Mouse (Mus musculus) MEL (cell line): ENCODE data around the gene Sucla2. TPM values are rescaled to one million over a fixed set of nuclear protein-coding genes. Genes with fewer than 3 reads are reported as not detected.

Experiments
- DNase-seq: peaks from one replicate; pipeline ENCODE4 v3.0.0; 2011; ENCODE audit warnings: low read depth, low spot score
- H3K27ac ChIP-seq: 2 replicates; pipeline ENCODE4 v1.5.1; 2012; ENCODE audit warnings: low read depth, mild to moderate bottlenecking, control low read depth, low read length, moderate library complexity; ENCODE audit not compliant: control insufficient read depth
- H3K27me3 ChIP-seq, 2 experiments: fragments of 150-350 bp in 1 of 2; sonication (generic) in 1 of 2; 2 replicates each; pipeline ENCODE4 v1.6.1; 2012; ENCODE audit warnings: low read length in 2 of 2, mild to moderate bottlenecking in 2 of 2, improper control_type of control experiment in 1 of 2, moderate library complexity in 1 of 2; ENCODE audit not compliant: insufficient read depth in 2 of 2, control insufficient read depth in 1 of 2
- H3K36me3 ChIP-seq, 2 experiments: 2 replicates each; pipeline ENCODE4 v1.6.1; 2012 to 2014; ENCODE audit warnings: low read length in 2 of 2, improper control_type of control experiment in 1 of 2, inconsistent platforms in 1 of 2, mild to moderate bottlenecking in 1 of 2; ENCODE audit not compliant: insufficient read depth in 2 of 2, control insufficient read depth in 1 of 2
- H3K4me1 ChIP-seq, 2 experiments: fragments of 150-350 bp in 1 of 2; sonication (generic) in 1 of 2; 2 replicates each; pipeline ENCODE4 v1.6.1; 2012; ENCODE audit warnings: low read length in 2 of 2, improper control_type of control experiment in 1 of 2, mild to moderate bottlenecking in 1 of 2; ENCODE audit not compliant: insufficient read depth in 2 of 2, control insufficient read depth in 1 of 2
- H3K4me3 ChIP-seq, 2 experiments: fragments of 150-350 bp in 1 of 2; sonication (generic) in 1 of 2; 2 replicates each; pipeline ENCODE4 v1.5.1; 2012; ENCODE audit warnings: low read depth in 2 of 2, low read length in 2 of 2, mild to moderate bottlenecking in 2 of 2, moderate library complexity in 2 of 2, control low read depth in 1 of 2, improper control_type of control experiment in 1 of 2; ENCODE audit not compliant: control insufficient read depth in 1 of 2, insufficient read depth in 1 of 2
- H3K79me2 ChIP-seq: 2 replicates; pipeline ENCODE4 v1.6.1; 2012; ENCODE audit warnings: mild to moderate bottlenecking, low read length, moderate library complexity; ENCODE audit not compliant: control insufficient read depth, poor library complexity, insufficient read depth
- H3K9ac ChIP-seq: 2 replicates; pipeline ENCODE4 v1.6.1; 2012; ENCODE audit warnings: low read depth, mild to moderate bottlenecking, control low read depth, low read length, moderate library complexity; ENCODE audit not compliant: control insufficient read depth, poor library complexity, severe bottlenecking
- H3K9me3 ChIP-seq: fragments of 150-350 bp; sonication (generic); replicated peaks from 2 replicates; pipeline ENCODE4 v1.6.1; 2012; ENCODE audit warnings: mild to moderate bottlenecking, low read length, improper control_type of control experiment, moderate library complexity; ENCODE audit not compliant: insufficient read depth
- BHLHE40 ChIP-seq: IDR thresholded peaks from 2 replicates; pipeline ENCODE4 v1.6.1; 2012; ENCODE audit warnings: low read depth, mild to moderate bottlenecking, inconsistent platforms, low read length, improper control_type of control experiment, borderline replicate concordance
- CHD1 ChIP-seq: IDR thresholded peaks from 2 replicates; pipeline ENCODE4 v1.6.1; 2012; ENCODE audit warnings: low read depth, mild to moderate bottlenecking, inconsistent platforms, low read length, improper control_type of control experiment
- CHD2 ChIP-seq: IDR thresholded peaks from 2 replicates; pipeline ENCODE4 v1.6.1; 2011; ENCODE audit warnings: low read length, improper control_type of control experiment
- CTCF ChIP-seq, 3 experiments: IDR thresholded peaks in 2 of 3; conservative IDR thresholded peaks in 1 of 3; 2 replicates each; pipeline ENCODE4 v1.5.1; 2011 to 2012; ENCODE audit warnings: low read length in 3 of 3, low read depth in 2 of 3, mild to moderate bottlenecking in 2 of 3, improper control_type of control experiment in 1 of 3, inconsistent platforms in 1 of 3, mixed read lengths in 1 of 3, moderate library complexity in 1 of 3; ENCODE audit not compliant: control insufficient read depth in 1 of 3, insufficient read depth in 1 of 3, poor library complexity in 1 of 3, severe bottlenecking in 1 of 3
- ELF1 ChIP-seq: IDR thresholded peaks from 2 replicates; pipeline ENCODE4 v1.6.1; 2014; ENCODE audit warnings: low read depth, mild to moderate bottlenecking, inconsistent platforms, low read length, improper control_type of control experiment, moderate library complexity
- EP300 ChIP-seq, 2 experiments: IDR thresholded peaks; 2 replicates each; pipeline ENCODE4 v1.6.1; 2011; ENCODE audit warnings: improper control_type of control experiment in 2 of 2, low read length in 2 of 2, low read depth in 1 of 2, mild to moderate bottlenecking in 1 of 2
- ETS1 ChIP-seq: IDR thresholded peaks from 2 replicates; pipeline ENCODE4 v1.6.1; 2012; ENCODE audit warnings: low read depth, mild to moderate bottlenecking, inconsistent platforms, low read length, improper control_type of control experiment, moderate library complexity
- GABPA ChIP-seq: IDR thresholded peaks from 2 replicates; pipeline ENCODE4 v1.6.1; 2012; ENCODE audit warnings: low read depth, mild to moderate bottlenecking, inconsistent platforms, low read length, improper control_type of control experiment, moderate library complexity
- GATA1 ChIP-seq: IDR thresholded peaks from 2 replicates; pipeline ENCODE4 v1.6.1; 2011; ENCODE audit warnings: low read depth, low read length, improper control_type of control experiment
- HCFC1 ChIP-seq: IDR thresholded peaks from 2 replicates; pipeline ENCODE4 v1.6.1; 2012; ENCODE audit warnings: low read depth, mild to moderate bottlenecking, inconsistent platforms, low read length, improper control_type of control experiment, moderate library complexity
- JUND ChIP-seq: IDR thresholded peaks from 2 replicates; pipeline ENCODE4 v1.6.1; 2011; ENCODE audit warnings: low read depth, mild to moderate bottlenecking, improper control_type of control experiment, low read length
- KAT2A ChIP-seq: conservative IDR thresholded peaks from 2 replicates; pipeline ENCODE4 v1.6.1; 2012; ENCODE audit warnings: low read depth, low read length, improper control_type of control experiment, inconsistent platforms
- MAFK ChIP-seq: IDR thresholded peaks from 2 replicates; pipeline ENCODE4 v1.6.1; 2011; ENCODE audit warnings: low read depth, mild to moderate bottlenecking, low read length, improper control_type of control experiment, borderline replicate concordance
- MAX ChIP-seq: IDR thresholded peaks from 2 replicates; pipeline ENCODE4 v1.6.1; 2011; ENCODE audit warnings: low read length, improper control_type of control experiment
- MEF2A ChIP-seq: IDR thresholded peaks from 2 replicates; pipeline ENCODE4 v1.6.1; 2014; ENCODE audit warnings: low read depth, mild to moderate bottlenecking, inconsistent platforms, low read length, improper control_type of control experiment; ENCODE audit not compliant: poor library complexity, insufficient replicate concordance, severe bottlenecking; ENCODE audit errors: extremely low read depth
- MXI1 ChIP-seq: IDR thresholded peaks from 2 replicates; pipeline ENCODE4 v1.6.1; 2011; ENCODE audit warnings: mild to moderate bottlenecking, low read depth, low read length, improper control_type of control experiment
- MYB ChIP-seq: IDR thresholded peaks from 2 replicates; pipeline ENCODE4 v1.6.1; 2011; ENCODE audit warnings: mild to moderate bottlenecking, low read depth, low read length, improper control_type of control experiment
- MYC ChIP-seq: IDR thresholded peaks from 2 replicates; pipeline ENCODE4 v1.6.1; 2011; ENCODE audit warnings: low read depth, mild to moderate bottlenecking, low read length, improper control_type of control experiment, moderate library complexity
- NELFE ChIP-seq: IDR thresholded peaks from 2 replicates; pipeline ENCODE4 v1.6.1; 2011; ENCODE audit warnings: low read depth, low read length, improper control_type of control experiment
- NRF1 ChIP-seq: IDR thresholded peaks from 2 replicates; pipeline ENCODE4 v1.6.1; 2014; ENCODE audit warnings: low read depth, mild to moderate bottlenecking, inconsistent platforms, low read length, improper control_type of control experiment, moderate library complexity; ENCODE audit not compliant: poor library complexity, insufficient read depth, severe bottlenecking
- POLR2A ChIP-seq, 2 experiments: IDR thresholded peaks; 2 replicates each; pipeline ENCODE4 v1.6.1; 2011 to 2012; ENCODE audit warnings: low read length in 2 of 2, mild to moderate bottlenecking in 2 of 2, control low read depth in 1 of 2, improper control_type of control experiment in 1 of 2, low read depth in 1 of 2, moderate library complexity in 1 of 2; ENCODE audit not compliant: control insufficient read depth in 1 of 2, insufficient read depth in 1 of 2, poor library complexity in 1 of 2
- POLR2AphosphoS5 ChIP-seq: IDR thresholded peaks from 2 replicates; pipeline ENCODE4 v1.6.1; 2012; ENCODE audit warnings: low read depth, borderline replicate concordance, mild to moderate bottlenecking, inconsistent platforms, low read length, moderate library complexity, mixed read lengths
- RAD21 ChIP-seq: IDR thresholded peaks from 2 replicates; pipeline ENCODE4 v1.6.1; 2011; ENCODE audit warnings: mild to moderate bottlenecking, low read depth, low read length, improper control_type of control experiment
- RCOR1 ChIP-seq: IDR thresholded peaks from 2 replicates; pipeline ENCODE4 v1.6.1; 2012; ENCODE audit warnings: low read depth, mild to moderate bottlenecking, inconsistent platforms, low read length, improper control_type of control experiment
- SIN3A ChIP-seq: IDR thresholded peaks from 2 replicates; pipeline ENCODE4 v1.6.1; 2012; ENCODE audit warnings: low read length, improper control_type of control experiment, inconsistent platforms
- SMC3 ChIP-seq: IDR thresholded peaks from 2 replicates; pipeline ENCODE4 v1.6.1; 2011; ENCODE audit warnings: low read depth, low read length, improper control_type of control experiment
- TAL1 ChIP-seq: IDR thresholded peaks from 2 replicates; pipeline ENCODE4 v1.6.1; 2012; ENCODE audit warnings: mild to moderate bottlenecking, inconsistent platforms, low read length, moderate library complexity, mixed read lengths
- TBP ChIP-seq: IDR thresholded peaks from 2 replicates; pipeline ENCODE4 v1.8.0; 2011; ENCODE audit warnings: low read depth, low read length, improper control_type of control experiment
- TCF12 ChIP-seq: IDR thresholded peaks from 2 replicates; pipeline ENCODE4 v1.6.1; 2014; ENCODE audit warnings: low read depth, mild to moderate bottlenecking, inconsistent platforms, low read length, improper control_type of control experiment, moderate library complexity
- UBTF ChIP-seq: IDR thresholded peaks from 2 replicates; pipeline ENCODE4 v1.6.1; 2012; ENCODE audit warnings: low read depth, mild to moderate bottlenecking, inconsistent platforms, low read length, improper control_type of control experiment, moderate library complexity, borderline replicate concordance; ENCODE audit not compliant: insufficient read depth
- USF1 ChIP-seq: IDR thresholded peaks from 2 replicates; pipeline ENCODE4 v1.6.1; 2014; ENCODE audit warnings: low read depth, mild to moderate bottlenecking, inconsistent platforms, low read length, improper control_type of control experiment, moderate library complexity
- USF2 ChIP-seq, 2 experiments: IDR thresholded peaks; 2 replicates each; pipeline ENCODE4 v1.6.1; 2011 to 2012; ENCODE audit warnings: improper control_type of control experiment in 2 of 2, low read length in 2 of 2, borderline replicate concordance in 1 of 2, inconsistent platforms in 1 of 2, low read depth in 1 of 2, mild to moderate bottlenecking in 1 of 2; ENCODE audit not compliant: insufficient read depth in 1 of 2
- ZC3H11A ChIP-seq: IDR thresholded peaks from 2 replicates; pipeline ENCODE4 v1.6.1; 2012; ENCODE audit warnings: low read depth, mild to moderate bottlenecking, inconsistent platforms, low read length, improper control_type of control experiment
- ZKSCAN1 ChIP-seq: IDR thresholded peaks from 2 replicates; pipeline ENCODE4 v1.6.1; 2012; ENCODE audit warnings: low read depth, mild to moderate bottlenecking, inconsistent platforms, low read length, improper control_type of control experiment, moderate library complexity
- ZMIZ1 ChIP-seq: IDR thresholded peaks from 2 replicates; pipeline ENCODE4 v1.6.1; 2012; ENCODE audit warnings: low read depth, mild to moderate bottlenecking, inconsistent platforms, low read length, improper control_type of control experiment, moderate library complexity
- ZNF384 ChIP-seq: IDR thresholded peaks from 2 replicates; pipeline ENCODE4 v1.6.1; 2012; ENCODE audit warnings: low read depth, mild to moderate bottlenecking, inconsistent platforms, low read length, improper control_type of control experiment
- polyA plus RNA-seq, 2 experiments: library from polyadenylated mRNA; stranded (reverse) in 1 of 2; unstranded in 1 of 2; fragments of >175 nt in 1 of 2; fragments of >200 nt in 1 of 2; gene quantifications; 2 replicates each; pipeline versions ENCODE4 v1.2.1 to v1.2.4; 2012; ENCODE audit warnings: low replicate concordance in 2 of 2, low read depth in 1 of 2; ENCODE audit not compliant: insufficient read length in 2 of 2, insufficient read depth in 1 of 2, missing spikeins in 1 of 2
- total RNA-seq: library from RNA; depleted of rRNA; stranded (reverse); fragments of 300-350 nt; gene quantifications from 2 replicates; pipeline ENCODE4 v1.2.3, GENCODE M21; 2012

The Sucla2 gene
- total and polyA plus RNA-seq, 3 experiments: 59.4 to 65.5 (median 61.6) TPM

- Histone ChIP-seq H3K4me1 (peaks cover 8 to 33% of the 10 kb centered on the region in 2 experiments), H3K27ac (peak overlapping the region; percentile 79), H3K36me3 (peaks cover 0 to 24% of the 10 kb centered on the region in 2 experiments; a peak in 2 of 4 replicates), H3K9ac (peak overlapping the region; percentile 30), H3K9me3 (no peaks in the 10 kb centered on the region), H3K27me3 (no peaks in the 10 kb centered on the region), H3K4me3 (peak overlapping the region; percentile 32 to 39), H3K79me2 (peaks cover 21% of the 10 kb centered on the region)
- DNase-seq: peak; percentile 84
- TF ChIP-seq ZNF384: no peak
- TF ChIP-seq MYC: no peak
- no peak for TF ChIP-seq UBTF
- no peak for TF ChIP-seq USF2 (IDR thresholded peaks at IDR 0.05; ENCODE audit: borderline replicate concordance in 1 of 2, insufficient read depth in 1 of 2, low read depth in 1 of 2, low read length in 2 of 2)
- peak in 1 of 2 experiments; percentile 37; a peak in 1 of 4 replicates for TF ChIP-seq POLR2A (IDR thresholded peaks at IDR 0.05; ENCODE audit: control insufficient read depth in 1 of 2, insufficient read depth in 1 of 2, low read depth in 1 of 2, low read length in 2 of 2, poor library complexity in 1 of 2)
- peak; percentile 55; the same call in 1 of the 2 replicates for TF ChIP-seq ETS1
- no peak for TF ChIP-seq CHD2
- no peak for TF ChIP-seq MAX
- no peak for TF ChIP-seq SMC3
- TF ChIP-seq NELFE: no peak; the same call in 1 of the 2 replicates
- TF ChIP-seq HCFC1: no peak
- no peak for TF ChIP-seq ZKSCAN1
- TF ChIP-seq BHLHE40: peak; percentile 87
- TF ChIP-seq RCOR1: no peak
- no peak for TF ChIP-seq KAT2A
- TF ChIP-seq EP300 (IDR thresholded peaks at IDR 0.05; ENCODE audit: low read depth in 1 of 2, low read length in 2 of 2): peak; percentile 16 to 39; a peak in 1 of 4 replicates
- TF ChIP-seq MYB: no peak
- peak; percentile 50; the same call in 1 of the 2 replicates for TF ChIP-seq GABPA
- TF ChIP-seq NRF1: no peak
- no peak for TF ChIP-seq CHD1
- no peak for TF ChIP-seq MAFK
- TF ChIP-seq USF1: no peak
- TF ChIP-seq TBP: no peak
- TF ChIP-seq GATA1: peak; percentile 29; the same call in 1 of the 2 replicates
- TF ChIP-seq CTCF (IDR thresholded peaks at IDR 0.05 in 2 of 3, conservative IDR thresholded peaks at IDR 0.05 in 1 of 3; ENCODE audit: control insufficient read depth in 1 of 3, insufficient read depth in 1 of 3, low read depth in 2 of 3, low read length in 3 of 3, poor library complexity in 1 of 3, severe bottlenecking in 1 of 3): no peak
- TF ChIP-seq RAD21: no peak
- no peak for TF ChIP-seq MEF2A
- no peak for TF ChIP-seq POLR2AphosphoS5
- TF ChIP-seq TAL1: no peak
- no peak for TF ChIP-seq TCF12
- peak; percentile 45; the same call in 1 of the 2 replicates for TF ChIP-seq SIN3A
- no peak for TF ChIP-seq MXI1
- 0 out of 2 replicates have a peak, but pooled peaks have one; percentile 21 for TF ChIP-seq ELF1
- TF ChIP-seq ZMIZ1: no peak
- TF ChIP-seq ZC3H11A: no peak
- TF ChIP-seq JUND: no peak
Observed at GRCm38 (mm10) chr14:73507702-73508376, 17.3 kb upstream of the Sucla2 start.
